Mouse (Mus musculus) forebrain, embryonic 14.5 days (tissue): ENCODE data around the gene Lrmda. TPM values are rescaled to one million over a fixed set of nuclear protein-coding genes. Genes with fewer than 3 reads are reported as not detected.

Experiments used
- ATAC-seq: fragments of 200-750 bp; cut with Nextera tagmentation; 2 replicates; pipeline ENCODE4 v1.8.0; 2017; ENCODE audit warnings: mild to moderate bottlenecking, moderate library complexity
- DNase-seq: peaks from one replicate; pipeline ENCODE4 v3.0.0-alpha.2; 2015; ENCODE audit warnings: low spot score
- H3K27ac ChIP-seq: fragments of 300-500 bp; sonication (generic); 2 replicates; pipeline ENCODE4 v1.5.1; 2014; ENCODE audit warnings: low read depth, mild to moderate bottlenecking, control low read depth, low read length, moderate library complexity
- H3K27me3 ChIP-seq: fragments of 300-500 bp; sonication (generic); replicated peaks from 2 replicates; pipeline ENCODE4 v1.6.1; 2014; ENCODE audit warnings: low read length, control low read depth, mixed read lengths; ENCODE audit not compliant: control insufficient read depth, insufficient read depth
- H3K36me3 ChIP-seq: fragments of 300-500 bp; sonication (generic); 2 replicates; pipeline ENCODE4 v1.6.1; 2014; ENCODE audit warnings: low read length, control low read depth; ENCODE audit not compliant: control insufficient read depth, insufficient read depth
- H3K4me1 ChIP-seq: fragments of 300-500 bp; sonication (generic); 2 replicates; pipeline ENCODE4 v1.6.1; 2014; ENCODE audit warnings: antibody characterized with exemption, low read length, control low read depth; ENCODE audit not compliant: control insufficient read depth, insufficient read depth
- H3K4me2 ChIP-seq: fragments of 300-500 bp; sonication (generic); 2 replicates; pipeline ENCODE4 v1.6.1; 2014; ENCODE audit warnings: mild to moderate bottlenecking, control low read depth, low read length
- H3K4me3 ChIP-seq: fragments of 300-500 bp; sonication (generic); 2 replicates; pipeline ENCODE4 v1.5.1; 2014; ENCODE audit warnings: low read depth, low read length, control low read depth
- H3K9ac ChIP-seq: fragments of 300-500 bp; sonication (generic); 2 replicates; pipeline ENCODE4 v1.6.1; 2014; ENCODE audit warnings: mild to moderate bottlenecking, low read length, control low read depth, moderate library complexity
- H3K9me3 ChIP-seq: fragments of 300-500 bp; sonication (generic); replicated peaks from 2 replicates; pipeline ENCODE4 v1.6.1; 2016; ENCODE audit warnings: low read length, control low read depth, mixed read lengths; ENCODE audit not compliant: control insufficient read depth
- WGBS: fragments of 180-500 bp; shearing (Covaris S2); extraction: QIAGEN DNeasy Blood & Tissue Kit; methylation state at CpG from one replicate; pipeline ENCODE4 v1.1.7; 2014; 5-methylcytosine and 5-hydroxymethylcytosine counted together
- polyA plus RNA-seq: library from polyadenylated mRNA; unstranded; fragments of >200 nt; fragmentation: Nextera tagmentation; extraction: Ambion mirVana; gene quantifications from 2 replicates; pipeline ENCODE4 v1.2.1, GENCODE M21; 2014

The Lrmda gene
- polyA plus RNA-seq, 1 experiment from 2014 or later, result not detected

DNA sequence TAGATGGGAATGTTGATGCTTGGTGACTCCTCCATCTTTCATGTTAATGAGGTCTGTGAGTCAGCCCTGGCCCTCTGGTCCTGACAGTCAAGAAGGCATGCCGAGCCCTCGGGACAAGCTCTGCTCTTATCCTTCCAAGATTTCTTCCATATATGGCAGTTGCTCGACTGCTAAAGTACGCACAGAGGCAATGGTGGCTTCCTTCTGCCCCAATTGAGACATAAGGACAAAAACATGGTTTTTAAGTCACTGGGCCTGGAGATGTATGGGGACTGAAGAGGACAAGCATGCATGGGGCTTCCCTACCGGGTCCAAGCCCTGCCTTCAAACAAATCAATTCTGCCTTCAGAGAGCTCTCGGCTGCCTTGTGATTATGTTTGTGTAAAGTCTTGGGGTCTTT lies 793.3 kb downstream of the Lrmda start:
- H3K36me3 ChIP-seq, result no peaks in the 10 kb centered on the region
- H3K27me3 ChIP-seq, result peaks cover 13% of the 10 kb centered on the region
- H3K4me1 ChIP-seq, result peaks cover 3% of the 10 kb centered on the region
- H3K4me3 ChIP-seq, result no peak overlapping the region
- no peak overlapping the region for H3K27ac ChIP-seq
- no peaks in the 10 kb centered on the region for H3K9me3 ChIP-seq
- no peak for DNase-seq
- H3K4me2 ChIP-seq, result no peak overlapping the region
- no peak for ATAC-seq
- no peak overlapping the region for H3K9ac ChIP-seq
- 10% methylated on average over 6 of the region's 6 CpGs for WGBS

DNA sequence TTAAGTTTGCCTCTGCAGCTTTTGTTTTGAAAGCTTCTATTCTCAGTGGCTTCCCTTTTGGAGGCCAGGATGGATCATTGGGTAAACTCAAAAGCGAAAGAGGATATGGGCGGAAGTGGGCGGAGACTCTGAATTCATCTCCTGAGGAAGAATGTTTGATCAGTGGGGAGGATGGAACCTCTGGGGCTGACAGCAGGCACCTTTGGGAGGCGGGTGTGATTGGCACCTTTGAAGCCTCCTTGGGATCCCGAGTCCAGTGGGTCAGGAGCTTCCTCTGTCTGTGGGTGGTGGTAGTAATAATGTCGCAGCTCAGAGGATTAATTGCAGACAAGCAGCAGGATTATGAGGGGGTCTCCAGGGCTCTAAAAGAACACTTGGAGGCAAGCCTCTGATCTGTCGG lies 793.9 kb downstream of the Lrmda start:
- Histone ChIP-seq H3K27me3 (peaks cover 13% of the 10 kb centered on the region), H3K4me3 (no peak overlapping the region), H3K9ac (no peak overlapping the region), H3K4me1 (no peaks in the 10 kb centered on the region), H3K9me3 (no peaks in the 10 kb centered on the region), H3K27ac (no peak overlapping the region), H3K4me2 (peak overlapping the region; percentile 16; the same call in 1 of the 2 replicates), H3K36me3 (no peaks in the 10 kb centered on the region)
- DNase-seq, result peak; percentile 36
- ATAC-seq, result no peak
- 3% methylated on average over 7 of the region's 7 CpGs for WGBS

DNA sequence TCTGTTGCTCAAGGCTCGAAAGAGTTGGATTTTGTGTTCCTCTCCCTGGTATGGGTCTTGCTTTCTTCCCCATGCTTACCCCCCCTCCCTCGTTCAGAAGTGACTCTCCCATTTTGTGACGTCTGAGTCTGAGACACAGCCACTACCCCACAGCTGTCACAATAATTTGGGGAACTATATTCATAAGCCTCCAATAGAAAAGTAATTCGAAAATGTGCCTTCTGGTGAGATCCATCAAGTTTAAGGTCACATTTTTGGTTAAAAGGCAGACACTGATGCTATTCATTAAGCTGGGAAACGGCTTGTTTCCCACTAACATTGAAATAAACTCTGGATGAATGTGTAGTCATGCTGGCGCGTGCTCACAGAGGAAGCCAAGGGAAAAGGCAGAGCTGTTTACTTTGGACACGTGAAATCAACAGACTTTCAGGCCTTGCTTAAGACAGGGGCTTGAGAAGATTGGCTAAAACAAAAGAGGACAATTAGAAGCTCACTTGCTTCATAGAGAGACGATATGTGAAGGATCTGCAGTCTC lies 795.4 kb downstream of the Lrmda start:
- 61% methylated on average over 9 of the region's 9 CpGs for WGBS
- H3K36me3 ChIP-seq, result no peaks in the 10 kb centered on the region
- no peak overlapping the region for H3K4me2 ChIP-seq
- no peaks in the 10 kb centered on the region for H3K9me3 ChIP-seq
- H3K27ac ChIP-seq, result no peak overlapping the region
- no peak overlapping the region for H3K4me3 ChIP-seq
- peaks cover 9% of the 10 kb centered on the region; the same call in 1 of the 2 replicates for H3K27me3 ChIP-seq
- no peak overlapping the region for H3K9ac ChIP-seq
- no peaks in the 10 kb centered on the region for H3K4me1 ChIP-seq
- DNase-seq (no peak), ATAC-seq (no peak)

DNA sequence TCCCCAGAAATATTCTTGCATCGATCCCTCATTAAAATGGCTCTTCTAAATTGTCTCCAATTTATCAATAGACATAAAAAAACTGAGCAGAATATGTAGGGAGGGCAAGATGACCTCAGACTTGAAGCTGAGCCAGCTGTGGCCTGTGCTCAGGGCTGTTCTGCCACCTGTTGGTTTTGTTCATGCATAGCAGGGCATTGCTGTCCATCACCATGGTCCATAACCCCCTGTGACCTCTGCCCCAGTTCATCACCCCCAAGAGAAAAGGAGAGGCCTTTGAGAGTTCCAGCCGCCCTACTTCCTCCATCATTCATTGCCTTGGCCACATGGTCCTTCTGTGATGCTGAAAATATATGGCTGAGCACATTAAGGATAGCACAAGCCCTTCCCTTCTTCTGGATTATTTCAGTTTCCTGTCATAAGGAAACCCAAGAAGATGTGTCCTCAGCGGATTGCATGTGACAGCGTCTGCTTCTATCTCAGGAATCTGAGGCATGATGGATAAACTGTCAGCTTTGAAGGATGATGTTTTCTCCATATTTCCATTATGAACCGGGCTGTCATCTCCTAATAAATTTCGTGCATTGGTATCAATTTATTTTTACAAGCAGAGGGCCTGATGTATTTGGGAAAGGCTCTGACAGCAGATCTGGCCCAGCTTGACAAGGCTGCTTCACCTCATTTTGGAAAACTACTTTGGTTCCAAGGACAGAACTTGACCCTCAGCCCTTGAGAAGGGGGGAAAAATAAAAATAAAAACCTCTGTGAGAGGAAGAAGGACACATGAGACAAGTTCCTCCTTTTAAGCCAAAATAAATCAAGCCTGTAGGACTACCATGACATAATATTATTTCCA lies 798.1 kb downstream of the Lrmda start:
- H3K27ac ChIP-seq, result no peak overlapping the region
- H3K4me1 ChIP-seq, result no peaks in the 10 kb centered on the region
- no peak overlapping the region for H3K4me2 ChIP-seq
- 0 out of 2 replicates have a peak, but pooled peaks cover 6% of the 10 kb centered on the region for H3K27me3 ChIP-seq
- DNase-seq (peak; percentile 22), ATAC-seq (no peak)
- 71% methylated on average over 6 of the region's 6 CpGs for WGBS
- no peaks in the 10 kb centered on the region for H3K9me3 ChIP-seq
- no peaks in the 10 kb centered on the region for H3K36me3 ChIP-seq
- H3K4me3 ChIP-seq, result no peak overlapping the region
- H3K9ac ChIP-seq, result no peak overlapping the region

DNA sequence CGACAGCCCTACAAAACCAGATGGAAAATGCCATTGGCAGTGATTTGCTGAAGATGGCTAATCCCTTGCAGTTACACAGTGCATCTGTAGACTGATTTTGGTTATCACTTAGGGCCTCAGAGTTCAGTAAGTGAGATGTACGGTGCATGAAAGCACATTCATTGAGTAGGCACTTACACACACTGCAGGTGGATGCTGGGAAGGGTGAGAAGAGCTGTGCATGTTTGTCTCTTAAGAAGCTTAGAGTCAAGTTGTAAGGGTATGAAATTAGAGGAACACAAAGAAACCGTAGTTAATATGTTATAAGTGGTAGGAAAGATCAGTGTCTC lies 798.7 kb downstream of the Lrmda start:
- no peaks in the 10 kb centered on the region for H3K36me3 ChIP-seq
- H3K4me3 ChIP-seq, result no peak overlapping the region
- no peaks in the 10 kb centered on the region for H3K9me3 ChIP-seq
- no peaks in the 10 kb centered on the region for H3K4me1 ChIP-seq
- no peak overlapping the region for H3K27ac ChIP-seq
- H3K27me3 ChIP-seq, result 0 out of 2 replicates have a peak, but pooled peaks cover 2% of the 10 kb centered on the region
- no peak overlapping the region for H3K9ac ChIP-seq
- DNase-seq, result no peak
- no peak overlapping the region for H3K4me2 ChIP-seq
- WGBS, result 39% methylated on average over 3 of the region's 3 CpGs
- no peak for ATAC-seq

DNA sequence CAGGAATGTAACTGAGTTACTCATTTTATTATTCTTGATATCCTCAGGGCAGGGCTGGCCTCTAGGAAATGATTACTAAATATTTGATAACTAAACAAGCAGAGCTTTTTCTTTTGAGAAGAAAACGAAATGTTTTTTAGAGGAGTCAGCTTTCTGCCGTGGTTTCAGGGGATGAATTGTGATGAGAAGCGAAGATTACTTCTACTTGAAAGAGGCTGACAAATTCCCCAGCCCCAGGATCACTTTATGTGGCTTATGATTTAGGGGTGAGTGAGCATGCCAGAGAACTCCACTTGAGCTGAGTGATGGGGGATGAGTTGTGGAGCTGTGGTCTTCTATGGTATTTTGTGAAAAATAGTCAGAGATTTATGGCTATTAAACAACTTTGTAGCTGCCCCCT lies 803.4 kb downstream of the Lrmda start:
- H3K4me3 ChIP-seq, result no peak overlapping the region
- H3K27ac ChIP-seq, result no peak overlapping the region
- H3K9me3 ChIP-seq, result no peaks in the 10 kb centered on the region
- no peak overlapping the region for H3K9ac ChIP-seq
- no peak for DNase-seq
- WGBS, result 73% methylated on average over 3 of the region's 3 CpGs
- H3K27me3 ChIP-seq, result no peaks in the 10 kb centered on the region
- ATAC-seq, result no peak
- H3K4me1 ChIP-seq, result no peaks in the 10 kb centered on the region
- no peak overlapping the region for H3K4me2 ChIP-seq
- H3K36me3 ChIP-seq, result no peaks in the 10 kb centered on the region

DNA sequence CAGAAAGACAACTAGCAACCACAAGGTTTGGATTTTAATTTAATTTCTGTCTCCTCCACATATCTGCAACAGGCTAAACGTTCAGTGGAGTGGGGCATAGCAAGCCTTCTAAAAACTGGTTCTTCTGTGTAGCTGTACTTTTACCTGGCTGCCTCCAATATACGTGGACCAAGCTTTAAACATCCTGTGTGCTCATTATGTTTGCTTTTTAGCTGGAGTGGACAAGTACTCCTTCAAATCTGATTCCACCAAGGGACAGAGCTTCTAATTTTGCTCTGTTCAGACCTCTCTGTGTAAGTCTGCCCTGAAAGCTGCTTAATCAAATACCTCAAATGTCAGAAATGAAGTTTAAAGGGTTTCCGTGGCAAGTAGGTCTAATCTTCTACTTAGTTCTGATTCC lies 807.3 kb downstream of the Lrmda start:
- Histone ChIP-seq H3K4me3 (no peak overlapping the region), H3K4me1 (no peaks in the 10 kb centered on the region), H3K27me3 (no peaks in the 10 kb centered on the region), H3K9me3 (no peaks in the 10 kb centered on the region), H3K4me2 (no peak overlapping the region), H3K9ac (no peak overlapping the region), H3K36me3 (no peaks in the 10 kb centered on the region), H3K27ac (no peak overlapping the region)
- WGBS, result 83% methylated on average over 3 of the region's 3 CpGs
- no peak for DNase-seq
- ATAC-seq, result no peak

DNA sequence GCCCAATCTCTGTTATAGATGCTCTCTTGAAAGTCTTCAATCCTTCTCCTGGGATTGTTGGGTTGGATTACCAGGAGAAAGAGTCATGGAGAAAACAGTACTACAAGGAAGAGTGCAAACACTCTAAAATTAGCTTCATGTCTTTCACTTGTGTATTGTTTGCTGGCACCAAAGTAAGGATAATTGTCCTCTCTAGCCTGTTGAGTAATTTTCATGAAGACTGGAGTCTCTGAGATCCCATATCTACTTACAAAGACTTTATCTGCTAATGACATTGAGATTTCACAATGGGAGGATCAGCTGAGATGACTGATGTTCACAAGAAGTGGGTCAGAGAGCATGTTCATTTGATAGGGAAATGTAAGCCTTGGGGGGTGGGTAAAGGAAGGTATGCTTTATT lies 817.5 kb downstream of the Lrmda start:
- Histone ChIP-seq H3K4me2 (no peak overlapping the region), H3K4me1 (no peaks in the 10 kb centered on the region), H3K4me3 (no peak overlapping the region), H3K36me3 (no peaks in the 10 kb centered on the region), H3K9ac (no peak overlapping the region), H3K27ac (no peak overlapping the region), H3K9me3 (no peaks in the 10 kb centered on the region), H3K27me3 (no peaks in the 10 kb centered on the region)
- ATAC-seq, result no peak
- no peak for DNase-seq

DNA sequence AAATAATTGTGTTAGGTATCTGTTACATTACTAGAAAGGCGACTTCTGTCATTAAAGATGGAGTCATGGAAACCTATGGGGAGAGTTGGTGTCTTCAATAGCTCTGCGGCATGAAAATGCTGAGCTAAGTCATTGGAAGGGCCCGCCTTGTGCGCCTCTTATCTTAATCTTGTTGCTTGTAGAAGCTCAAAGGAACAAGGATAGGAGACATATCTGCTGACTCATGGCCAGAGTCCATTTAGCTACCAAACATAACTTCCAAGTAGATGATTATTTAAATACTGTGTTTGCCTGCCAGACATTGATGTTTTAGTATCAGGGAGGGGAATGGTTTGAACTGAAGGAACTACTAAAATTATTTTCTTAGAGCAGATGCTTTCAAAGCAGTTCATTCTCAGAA lies 821.6 kb downstream of the Lrmda start:
- no peaks in the 10 kb centered on the region for H3K27me3 ChIP-seq
- WGBS, result 91% methylated on average over 4 of the region's 4 CpGs
- no peak overlapping the region for H3K9ac ChIP-seq
- DNase-seq (no peak), ATAC-seq (no peak)
- H3K27ac ChIP-seq, result no peak overlapping the region
- no peaks in the 10 kb centered on the region for H3K4me1 ChIP-seq
- H3K4me3 ChIP-seq, result no peak overlapping the region
- no peaks in the 10 kb centered on the region for H3K36me3 ChIP-seq
- no peaks in the 10 kb centered on the region for H3K9me3 ChIP-seq
- no peak overlapping the region for H3K4me2 ChIP-seq
